Mouse (Mus musculus): ENCODE results near the gene Shisa8. TPM values are rescaled to one million over a fixed set of nuclear protein-coding genes. Genes with fewer than 3 reads are reported as not detected.

Shisa8 gene
- total RNA-seq, 4 experiments from 2014 or later, result 3.1 to 5.3 (median 5.0) TPM

DNA sequence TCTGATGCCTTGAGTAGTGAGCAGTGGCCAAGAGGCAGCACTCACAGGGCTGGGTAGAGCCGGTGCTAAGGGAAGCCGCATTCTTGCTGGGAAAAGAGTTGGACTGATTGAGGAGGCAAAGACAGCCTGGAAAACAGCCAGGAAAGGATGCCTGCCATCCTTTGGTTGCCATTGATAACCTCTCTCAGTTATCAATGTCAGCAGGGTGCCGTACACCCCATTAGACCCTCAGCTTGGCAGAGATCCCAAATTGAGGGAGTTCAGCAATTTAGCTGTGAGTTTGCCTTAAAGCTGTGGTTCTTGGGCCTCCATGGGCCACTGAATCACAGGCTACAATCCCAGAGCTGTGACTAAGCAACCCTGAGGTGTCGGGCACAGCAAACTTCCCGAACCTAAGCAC lies 31.5 kb downstream of the Shisa8 start:
- no peak for DNase-seq (ENCODE audit: low spot score in 2 of 2)

DNA sequence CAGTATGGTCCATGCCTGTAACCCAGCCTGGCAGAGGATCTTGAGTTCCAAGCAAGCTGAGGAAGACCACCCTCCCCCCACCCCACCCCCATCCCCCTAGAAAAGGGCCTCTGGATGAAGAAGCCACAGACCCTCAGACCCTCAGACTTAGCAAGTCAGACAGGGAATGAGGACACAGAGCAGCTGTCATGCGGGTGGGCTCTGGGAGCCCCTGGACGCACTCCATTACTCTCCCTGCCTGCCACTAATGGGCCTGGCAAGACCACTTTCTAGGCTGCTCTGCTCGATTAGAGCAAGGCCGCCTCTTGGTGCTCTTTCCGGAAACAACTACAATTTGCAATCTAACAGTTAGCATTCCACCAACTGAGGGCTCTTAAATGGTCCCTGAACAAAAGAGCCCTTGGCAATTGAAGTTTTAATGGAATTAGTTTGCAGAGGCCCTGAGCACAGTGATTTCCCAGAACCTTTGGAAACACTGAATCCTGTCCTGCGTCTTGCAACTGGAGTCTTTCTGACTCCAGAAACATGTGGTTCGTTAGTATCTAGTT lies 34.8 kb downstream of the Shisa8 start:
- DNase-seq (ENCODE audit: low spot score in 2 of 2), result no peak

DNA sequence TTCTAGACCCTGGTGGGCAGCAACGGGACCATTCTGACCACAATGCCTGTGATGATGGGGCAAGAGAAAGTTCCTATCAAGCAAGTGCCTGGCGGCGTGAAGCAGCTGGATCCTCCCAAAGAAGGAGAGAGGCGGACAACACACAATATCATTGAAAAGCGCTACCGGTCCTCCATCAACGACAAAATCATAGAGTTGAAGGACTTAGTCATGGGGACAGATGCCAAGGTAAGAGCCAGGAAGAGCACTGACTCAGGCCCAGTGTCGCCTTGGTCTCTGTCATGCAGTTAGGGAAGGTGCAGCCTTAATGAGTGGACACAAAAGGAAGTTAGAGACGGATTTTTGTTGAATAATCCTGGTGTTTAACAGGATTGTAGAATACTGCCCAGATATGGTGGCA lies 37.5 kb downstream of the Shisa8 start:
- DNase-seq (ENCODE audit: low spot score in 2 of 2), result no peak

DNA sequence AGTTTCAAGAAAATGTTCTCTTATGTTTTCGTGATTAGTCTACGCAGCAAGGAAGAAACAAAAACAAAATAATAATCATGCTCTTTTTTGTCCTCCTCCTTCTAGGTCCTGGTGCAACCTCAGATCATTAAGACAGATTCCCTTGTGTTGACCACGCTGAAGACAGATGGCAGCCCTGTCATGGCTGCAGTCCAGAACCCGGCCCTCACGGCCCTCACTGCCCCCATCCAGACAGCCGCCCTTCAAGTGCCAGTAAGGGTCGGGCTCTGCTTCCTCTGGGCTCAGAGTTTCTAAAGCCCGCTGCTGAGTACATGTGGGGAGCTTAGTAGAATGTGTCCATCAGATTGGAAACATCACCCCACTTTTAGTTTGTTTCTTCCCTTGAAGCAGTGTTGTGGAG lies 40.0 kb downstream of the Shisa8 start:
- DNase-seq (ENCODE audit: low spot score in 2 of 2), result no peak

DNA sequence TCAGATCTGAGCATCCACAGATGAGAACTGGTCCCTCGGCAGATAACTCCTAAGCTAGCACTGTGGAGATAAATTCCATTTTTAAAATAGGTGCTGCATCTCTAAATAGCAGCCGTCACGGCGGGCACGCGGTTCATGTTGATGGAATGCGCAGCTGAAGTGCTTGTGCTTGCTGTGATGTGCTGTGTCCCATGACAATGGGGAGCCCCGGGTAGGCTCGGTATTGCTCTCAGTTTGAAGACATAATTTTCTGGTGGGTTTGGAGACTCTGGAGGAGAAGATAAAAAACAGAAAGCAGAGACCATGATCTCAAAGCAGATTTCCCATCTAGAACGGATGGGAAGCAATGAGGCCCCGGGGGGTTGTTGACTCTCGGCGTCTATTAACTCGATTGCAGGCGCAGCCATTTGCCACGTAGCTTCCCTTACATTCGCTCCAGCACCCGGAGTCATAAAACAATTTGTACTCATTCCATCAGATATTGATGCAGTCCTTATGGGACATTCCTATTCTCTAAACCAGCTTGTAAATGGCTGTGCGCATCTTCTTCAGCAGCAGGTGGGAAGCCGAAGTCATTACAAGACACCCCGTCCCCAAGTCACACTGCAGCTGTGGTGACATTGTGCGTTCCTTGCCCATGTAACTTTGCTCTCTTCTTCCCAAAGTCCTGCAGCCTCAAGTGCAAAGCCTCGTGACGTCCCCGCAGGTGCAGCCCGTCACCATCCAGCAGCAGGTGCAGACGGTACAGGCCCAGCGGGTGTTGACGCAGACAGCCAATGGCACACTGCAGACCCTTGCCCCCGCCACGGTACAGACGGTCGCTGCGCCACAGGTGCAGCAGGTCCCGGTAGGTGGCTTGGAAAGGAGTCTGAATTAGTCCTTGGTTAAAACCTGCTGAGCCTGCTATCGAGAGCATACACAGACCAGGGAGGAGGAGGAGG lies 41.9 kb downstream of the Shisa8 start:
- DNase-seq (ENCODE audit: low spot score in 2 of 2), result no peak

DNA sequence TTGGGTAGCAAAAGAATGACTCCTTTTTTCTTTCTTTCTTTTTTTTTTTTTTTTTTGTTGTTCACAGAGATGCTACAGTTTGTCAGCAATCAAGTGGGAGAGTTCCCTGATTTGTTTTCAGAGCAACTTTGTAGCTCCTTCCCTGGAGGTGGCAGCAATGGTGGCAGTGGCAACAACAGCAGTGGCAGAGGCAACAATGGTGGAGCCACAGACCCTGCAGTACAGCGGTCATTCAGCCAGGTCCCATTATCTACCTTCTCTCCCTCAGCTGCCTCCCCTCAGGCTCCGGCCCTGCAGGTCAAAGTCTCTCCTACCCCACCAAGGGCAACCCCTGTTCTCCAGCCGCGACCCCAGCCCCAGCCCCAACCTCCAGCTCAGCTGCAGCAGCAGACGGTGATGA lies 42.9 kb downstream of the Shisa8 start:
- no peak for DNase-seq (ENCODE audit: low spot score in 2 of 2)

DNA sequence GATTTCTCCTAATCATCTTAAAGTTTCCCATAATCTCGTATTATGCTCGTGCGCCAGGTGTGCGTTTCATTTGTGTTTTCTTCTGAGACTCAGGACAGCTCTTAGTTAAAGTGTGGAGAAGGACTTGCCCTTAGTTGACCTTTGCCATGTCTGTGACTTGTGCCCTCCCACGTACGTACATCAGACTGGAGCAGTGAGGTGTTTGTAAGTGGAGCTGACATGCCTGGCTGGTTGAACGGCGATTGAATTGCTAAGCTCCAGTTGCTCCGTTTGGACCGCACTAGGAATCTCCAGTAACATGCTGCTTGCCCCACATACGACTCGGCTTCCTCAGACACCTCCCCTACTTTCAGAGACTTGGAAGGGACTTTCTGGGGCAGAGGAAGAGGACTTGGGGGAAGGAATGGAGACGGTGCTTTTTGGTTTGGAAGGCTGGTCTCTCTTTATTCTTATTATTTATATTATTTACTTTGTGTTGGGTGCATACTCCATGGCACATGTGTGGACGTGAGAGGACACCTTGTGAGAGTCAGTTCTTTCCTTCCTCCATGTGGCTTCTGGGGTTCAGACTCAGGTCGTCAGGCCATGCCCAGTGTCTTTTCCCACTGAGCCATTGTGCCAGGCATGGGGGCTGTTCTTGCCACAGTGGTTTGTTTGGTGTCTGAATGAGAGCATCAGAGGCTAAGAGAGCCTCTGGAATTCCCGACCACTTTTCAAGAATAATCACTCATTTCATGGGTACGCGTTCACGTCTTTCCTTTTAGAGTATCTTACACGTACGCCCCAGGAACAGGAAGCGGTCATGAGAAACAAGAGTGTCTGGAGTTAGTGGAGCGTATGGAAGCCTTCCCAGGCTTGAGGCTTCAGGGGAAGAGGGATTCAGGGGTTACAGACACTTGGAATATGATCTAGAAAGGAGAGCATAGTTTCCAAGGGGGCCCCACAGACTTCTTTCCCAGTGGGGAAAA lies 45.1 kb downstream of the Shisa8 start:
- DNase-seq (ENCODE audit: low spot score in 2 of 2), result no peak

DNA sequence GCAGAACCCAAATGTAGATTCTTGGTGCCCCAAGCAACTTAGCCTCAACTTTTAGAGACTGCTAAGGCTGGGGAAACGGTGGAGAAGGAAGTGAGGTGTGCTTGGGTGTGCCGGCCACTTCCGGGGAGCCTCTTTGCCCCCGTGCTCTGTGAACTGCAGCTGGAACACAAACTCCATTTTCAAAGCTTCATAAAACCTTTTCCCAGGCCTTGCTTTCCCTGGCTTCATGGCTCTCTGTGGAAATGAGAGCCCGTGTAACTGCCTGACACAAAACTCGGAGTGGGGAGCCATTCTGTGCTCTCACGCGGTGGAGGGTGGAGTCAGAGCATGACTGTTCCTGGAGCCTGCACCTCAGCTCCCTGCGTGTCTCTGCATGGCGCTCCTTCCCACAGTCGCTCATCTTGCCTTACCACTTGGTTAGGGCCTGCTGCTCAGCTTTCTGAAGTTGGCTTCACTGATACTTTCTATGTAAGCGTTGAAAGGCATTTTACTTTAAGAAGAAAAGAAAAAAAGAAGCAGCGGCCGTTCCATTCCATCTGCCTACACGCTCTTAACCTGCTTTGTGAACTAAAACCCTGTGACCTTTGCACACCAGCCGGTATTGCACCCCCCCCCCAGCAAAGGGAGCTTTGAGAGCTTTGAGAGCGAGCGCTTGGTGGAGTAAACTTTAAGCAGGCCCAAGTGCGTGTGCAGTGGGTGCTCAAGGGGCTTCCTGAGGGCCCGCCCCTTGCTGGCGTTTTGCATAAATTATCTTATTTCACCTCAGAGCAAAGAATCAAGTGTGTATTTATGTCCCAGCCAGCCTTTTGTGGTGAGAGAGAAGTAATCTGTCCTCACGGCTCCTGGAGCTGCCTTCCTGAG lies 46.1 kb downstream of the Shisa8 start:
- no peak for DNase-seq (ENCODE audit: low spot score in 2 of 2)

DNA sequence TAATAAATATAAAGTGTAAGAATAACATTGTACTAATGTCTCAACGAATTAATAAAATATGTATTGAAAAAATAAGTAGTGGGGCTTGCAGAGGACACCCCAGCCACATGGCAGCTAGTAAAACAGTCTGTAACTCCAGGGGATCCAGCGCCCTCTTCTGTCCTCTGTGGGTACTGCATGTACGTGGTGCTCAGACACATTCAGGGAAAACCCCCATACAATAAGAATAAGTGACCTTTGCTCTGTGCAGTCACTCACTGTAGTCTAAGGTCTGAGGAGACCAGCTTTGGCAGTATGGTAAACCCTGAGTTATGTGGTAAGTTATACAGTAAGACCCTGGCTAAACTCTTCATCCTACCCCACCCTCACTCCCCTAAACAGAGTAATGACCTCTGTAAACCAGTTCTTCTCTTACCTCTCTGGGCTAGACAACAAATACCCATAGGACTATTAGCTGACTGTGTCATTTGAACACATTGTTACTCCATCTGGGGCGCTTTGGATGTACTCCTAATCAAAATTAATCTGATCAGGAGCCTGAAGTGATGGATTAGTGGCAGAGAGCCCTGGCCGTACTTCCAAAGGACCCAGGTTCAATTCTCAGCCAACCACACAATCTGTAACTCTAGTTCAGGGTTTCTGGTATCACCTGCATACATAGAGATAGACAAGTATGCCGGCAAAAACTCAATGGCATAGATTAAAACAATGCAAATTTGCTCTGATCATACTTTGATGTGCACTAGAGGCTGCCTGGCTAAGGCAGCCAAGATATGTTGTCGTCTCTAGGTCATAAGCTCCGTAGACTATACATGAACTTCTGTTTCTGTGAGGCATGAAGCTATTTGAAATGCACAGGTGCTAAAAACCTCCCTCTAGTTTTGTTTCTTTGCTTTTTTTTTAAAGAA lies 47.0 kb downstream of the Shisa8 start:
- peak in 1 of 2 experiments; percentile 82 for DNase-seq (ENCODE audit: low spot score in 2 of 2)

DNA sequence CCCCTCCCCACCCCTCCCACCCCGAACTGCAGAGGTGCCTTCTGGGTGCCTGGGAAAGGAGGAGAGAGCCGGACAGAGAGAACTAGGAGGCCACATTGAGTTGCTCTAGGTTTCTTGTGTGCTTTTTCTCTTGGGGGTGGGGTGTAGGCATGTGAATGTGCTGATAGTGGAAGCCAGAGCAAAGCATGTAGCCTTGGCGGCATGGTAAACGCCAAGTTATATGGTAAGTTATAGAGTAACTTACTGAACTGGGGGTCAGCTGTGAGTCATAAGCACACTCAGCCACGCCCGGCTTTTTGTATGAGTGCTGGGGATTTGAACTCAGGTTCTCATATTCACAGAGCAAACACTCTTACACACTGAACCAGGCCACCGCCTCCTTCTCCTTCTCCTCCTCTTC lies 48.1 kb downstream of the Shisa8 start:
- no peak for DNase-seq (ENCODE audit: low spot score in 2 of 2)

DNA sequence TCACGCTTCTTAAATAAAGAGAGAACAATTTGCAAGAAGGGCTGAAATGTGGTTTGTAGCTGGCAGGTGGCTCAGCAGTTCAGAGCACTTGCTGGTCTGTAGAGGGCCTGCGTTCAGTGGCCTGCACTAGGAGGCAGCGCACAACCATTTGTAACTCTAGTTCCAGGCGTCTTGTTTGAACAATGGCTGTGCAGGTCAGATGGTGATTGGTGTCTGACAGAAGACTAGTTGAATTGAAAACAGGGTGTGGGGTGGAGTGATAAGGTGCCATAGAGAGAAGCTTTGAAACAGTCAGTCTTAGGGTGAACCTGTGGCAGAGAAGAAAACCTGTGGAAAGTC lies 48.6 kb downstream of the Shisa8 start:
- DNase-seq (ENCODE audit: low spot score in 2 of 2), result no peak

DNA sequence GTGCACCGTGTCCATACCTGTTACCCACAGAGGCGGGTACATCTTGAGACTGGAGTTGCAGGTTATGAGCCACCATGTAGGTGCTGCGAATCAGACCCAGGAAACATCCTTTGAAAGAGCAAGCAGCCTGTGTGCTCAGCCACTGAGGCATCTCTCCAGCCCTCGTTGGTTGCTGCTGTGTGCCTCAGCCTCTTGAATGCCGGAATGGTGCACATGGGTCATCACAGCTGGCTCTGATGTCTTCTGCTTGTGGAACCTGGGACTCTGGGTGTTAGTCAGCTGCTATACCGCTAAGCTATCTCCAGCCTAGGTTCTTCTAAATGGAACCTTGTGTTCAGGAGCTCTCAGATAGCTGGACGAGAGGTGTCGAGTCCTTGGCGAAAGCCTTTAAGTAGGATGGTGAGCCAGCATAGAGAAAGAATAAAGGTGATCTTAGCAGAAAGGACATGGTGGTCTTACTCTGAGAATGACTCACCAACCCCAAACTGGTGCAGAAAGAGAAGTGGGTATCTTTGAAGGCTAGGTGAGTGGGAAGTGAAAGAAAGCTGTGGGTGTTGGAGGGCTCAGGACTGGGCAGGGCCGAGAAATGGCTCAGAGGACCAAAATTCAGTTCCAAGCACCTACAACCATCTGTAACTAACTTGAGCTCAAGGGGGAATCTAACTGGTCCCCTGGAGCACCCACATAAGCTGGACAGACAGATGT lies 49.1 kb downstream of the Shisa8 start:
- no peak for DNase-seq (ENCODE audit: low spot score in 2 of 2)

DNA sequence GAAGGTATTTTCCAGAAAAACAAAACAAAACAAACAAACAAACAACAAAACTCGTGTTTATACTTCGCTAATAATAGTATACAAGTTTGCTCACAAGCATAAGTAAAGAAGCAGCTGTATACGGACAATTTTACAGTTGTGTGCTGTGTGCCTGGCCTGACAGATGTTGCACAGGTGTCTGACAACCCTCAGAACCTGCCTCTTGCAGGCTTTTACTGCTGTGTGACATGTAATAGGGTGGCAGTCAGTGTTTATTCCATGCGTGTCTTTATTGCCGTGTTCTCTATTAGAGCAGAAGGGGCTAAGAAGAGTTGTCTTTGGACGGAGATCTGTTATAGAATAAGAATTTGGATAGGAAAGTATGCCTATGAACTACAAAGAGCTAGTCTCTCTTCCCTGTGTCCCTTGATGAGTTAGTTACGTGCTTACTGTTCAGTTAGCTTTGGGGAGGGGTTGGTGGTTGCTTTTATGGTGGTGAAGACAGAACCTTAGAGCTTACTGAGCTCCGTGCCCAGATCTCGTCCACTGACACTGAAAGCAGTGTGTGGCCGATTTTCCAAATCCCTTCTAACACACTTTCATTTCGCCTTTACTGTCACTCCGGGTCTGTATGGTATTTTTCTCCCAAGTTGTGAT lies 50.5 kb downstream of the Shisa8 start:
- no peak for DNase-seq (ENCODE audit: low spot score in 2 of 2)

DNA sequence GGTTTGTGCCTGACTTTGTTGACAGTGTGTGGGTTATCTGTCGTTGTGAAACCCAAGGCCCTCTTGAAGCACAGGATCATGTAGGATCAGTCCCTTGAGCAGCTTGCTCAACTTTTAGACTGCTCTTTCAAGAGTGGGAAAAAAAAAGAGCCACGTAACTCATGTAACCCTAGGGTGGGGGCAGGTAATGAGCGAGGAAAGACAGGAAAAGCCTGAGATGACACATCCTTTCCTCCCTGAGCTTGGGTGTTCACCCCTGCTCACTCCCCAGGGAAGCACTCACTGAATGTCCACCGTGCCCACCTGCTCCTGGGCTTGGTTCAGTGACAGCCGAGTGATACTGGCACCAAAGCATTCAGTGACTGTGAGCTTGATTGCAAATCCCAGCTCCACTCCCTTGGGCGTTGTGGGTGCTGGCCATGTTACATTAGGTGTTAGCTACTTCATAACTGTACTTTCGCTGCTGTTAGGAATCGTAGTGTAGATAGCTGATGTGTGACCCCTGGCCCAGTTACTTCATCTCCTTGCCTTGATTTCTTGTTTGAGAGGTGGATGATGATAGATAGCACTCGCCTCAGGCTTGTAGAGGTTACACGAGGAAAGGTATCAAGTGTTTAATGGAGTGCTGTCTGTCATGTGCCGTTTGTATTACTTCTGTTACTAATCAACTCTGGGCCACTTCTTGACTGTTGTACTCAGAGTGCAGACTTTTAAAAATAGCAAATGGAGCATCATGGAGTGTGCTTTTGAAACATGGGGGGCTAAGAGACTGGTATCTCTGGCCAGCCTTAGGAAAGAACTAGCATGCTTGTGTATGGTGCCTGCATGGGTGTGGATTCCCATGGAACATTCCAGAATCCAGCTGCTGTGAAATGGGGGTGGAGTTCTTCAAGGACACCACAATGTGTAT lies 51.6 kb downstream of the Shisa8 start:
- DNase-seq (ENCODE audit: low spot score in 2 of 2), result no peak

DNA sequence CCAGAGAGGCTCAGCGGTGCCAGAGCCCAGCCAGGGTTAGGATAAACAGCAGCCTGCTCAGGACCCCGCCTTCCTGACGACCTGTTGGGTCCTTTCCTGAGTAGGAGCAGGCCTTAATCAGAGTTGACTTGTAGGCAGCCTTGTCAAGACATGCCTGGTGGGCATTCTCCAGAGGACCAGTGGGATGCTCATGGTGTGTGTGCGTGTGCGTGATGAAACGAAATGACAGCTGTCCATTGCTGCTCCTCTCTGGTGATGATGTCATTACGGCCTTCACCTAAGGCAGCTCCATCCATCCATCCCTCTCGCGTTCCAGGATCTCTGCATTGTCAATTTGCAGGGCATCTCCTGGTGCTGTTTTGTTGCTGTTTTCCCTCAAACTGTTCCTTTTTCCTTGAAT lies 53.1 kb downstream of the Shisa8 start:
- no peak for DNase-seq (ENCODE audit: low spot score in 2 of 2)

DNA sequence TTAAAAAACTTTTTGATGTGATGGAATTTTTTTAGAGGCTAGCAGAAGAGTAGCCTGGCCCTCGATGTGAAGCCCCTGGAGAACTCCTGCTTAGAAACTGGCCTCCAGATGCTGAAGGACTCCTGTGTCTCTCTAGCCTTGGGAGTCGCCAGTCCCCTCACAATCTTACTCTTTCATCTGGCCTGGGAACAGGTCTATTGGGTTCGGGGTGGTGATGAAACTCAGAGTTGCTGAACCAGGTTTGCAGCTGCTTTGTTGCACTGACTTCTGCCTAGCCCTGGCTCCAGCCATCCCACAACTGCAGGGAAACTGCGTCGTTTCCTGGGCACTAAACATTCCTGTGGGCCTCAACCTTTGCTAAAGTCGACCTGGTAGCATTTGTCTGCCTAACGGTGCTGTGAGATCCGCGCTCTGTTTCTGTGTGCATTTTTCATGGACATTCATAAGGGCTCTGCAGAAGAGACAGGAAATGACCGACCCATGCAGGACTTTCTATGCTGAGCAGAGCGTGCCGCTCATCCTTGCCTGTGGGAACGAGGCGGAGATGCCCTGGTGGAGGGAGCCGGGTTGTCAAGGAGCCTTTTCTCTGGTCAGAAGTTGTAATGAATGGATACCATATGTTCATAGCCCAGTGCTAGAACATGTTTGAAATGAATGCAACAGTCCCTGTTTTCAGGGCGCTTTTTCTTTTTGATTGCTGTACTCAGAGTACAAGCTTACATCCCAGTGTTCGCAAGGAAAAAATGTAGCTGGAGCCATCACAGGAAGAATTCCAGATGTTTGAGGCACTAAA lies 54.2 kb downstream of the Shisa8 start:
- no peak for DNase-seq (ENCODE audit: low spot score in 2 of 2)

DNA sequence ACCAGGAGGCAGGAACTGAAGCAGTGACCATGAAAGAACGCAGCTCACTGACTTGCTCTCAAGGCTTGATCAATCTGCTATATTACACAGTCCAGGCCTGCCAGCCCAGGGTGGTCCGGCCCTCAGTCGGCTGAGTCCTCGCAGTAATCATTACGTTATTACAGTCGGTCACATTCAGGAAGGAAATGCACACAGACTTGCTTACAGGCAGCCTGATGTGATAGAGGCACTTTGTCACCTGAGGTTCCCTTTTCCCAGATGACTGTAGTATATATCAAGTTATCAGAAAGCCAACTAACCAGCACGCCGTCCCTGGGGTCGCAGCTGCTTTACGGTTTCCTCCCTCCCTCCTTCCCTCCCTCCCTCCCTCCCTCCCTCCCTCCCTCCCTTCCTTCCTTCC lies 55.7 kb downstream of the Shisa8 start:
- no peak for DNase-seq (ENCODE audit: low spot score in 2 of 2)
